Mouse (Mus musculus) embryonic fibroblast, embryonic 13.5 days (primary cell): Measurements from ENCODE around the gene Uba7. TPM values are rescaled to one million over a fixed set of nuclear protein-coding genes. Genes with fewer than 3 reads are reported as not detected.
A peak's percentile ranks its signal among the peaks of the same experiment; 100 is the strongest.

Source experiments
- H3K27ac ChIP-seq: 2 replicates; pipeline ENCODE4 v1.5.1; 2012; ENCODE audit warnings: low read length, control low read depth, inconsistent platforms; ENCODE audit not compliant: insufficient read depth
- H3K4me1 ChIP-seq: 2 replicates; pipeline ENCODE4 v1.6.1; 2011; ENCODE audit warnings: low read length; ENCODE audit not compliant: control insufficient read depth, insufficient read depth
- H3K4me3 ChIP-seq: 2 replicates; pipeline ENCODE4 v1.5.1; 2011; ENCODE audit warnings: mild to moderate bottlenecking, control low read depth, low read length; ENCODE audit not compliant: insufficient read depth
- CTCF ChIP-seq: IDR thresholded peaks from 2 replicates; pipeline ENCODE4 v1.5.1; 2011; ENCODE audit warnings: mild to moderate bottlenecking, control low read depth, low read length, moderate library complexity, borderline replicate concordance; ENCODE audit not compliant: insufficient read depth
- POLR2A ChIP-seq: IDR thresholded peaks from 2 replicates; pipeline ENCODE4 v1.6.1; 2011; ENCODE audit warnings: low read depth, mild to moderate bottlenecking, control low read depth, low read length, moderate library complexity
- polyA plus RNA-seq: library from polyadenylated mRNA; stranded (reverse); fragments of >200 nt; gene quantifications from 2 replicates; pipeline ENCODE4 v1.2.4, GENCODE M21; 2011; ENCODE audit warnings: low read depth; ENCODE audit not compliant: missing spikeins, insufficient read length

Gene Uba7
- polyA plus RNA-seq, 1 experiment = 27.3 TPM

DNA sequence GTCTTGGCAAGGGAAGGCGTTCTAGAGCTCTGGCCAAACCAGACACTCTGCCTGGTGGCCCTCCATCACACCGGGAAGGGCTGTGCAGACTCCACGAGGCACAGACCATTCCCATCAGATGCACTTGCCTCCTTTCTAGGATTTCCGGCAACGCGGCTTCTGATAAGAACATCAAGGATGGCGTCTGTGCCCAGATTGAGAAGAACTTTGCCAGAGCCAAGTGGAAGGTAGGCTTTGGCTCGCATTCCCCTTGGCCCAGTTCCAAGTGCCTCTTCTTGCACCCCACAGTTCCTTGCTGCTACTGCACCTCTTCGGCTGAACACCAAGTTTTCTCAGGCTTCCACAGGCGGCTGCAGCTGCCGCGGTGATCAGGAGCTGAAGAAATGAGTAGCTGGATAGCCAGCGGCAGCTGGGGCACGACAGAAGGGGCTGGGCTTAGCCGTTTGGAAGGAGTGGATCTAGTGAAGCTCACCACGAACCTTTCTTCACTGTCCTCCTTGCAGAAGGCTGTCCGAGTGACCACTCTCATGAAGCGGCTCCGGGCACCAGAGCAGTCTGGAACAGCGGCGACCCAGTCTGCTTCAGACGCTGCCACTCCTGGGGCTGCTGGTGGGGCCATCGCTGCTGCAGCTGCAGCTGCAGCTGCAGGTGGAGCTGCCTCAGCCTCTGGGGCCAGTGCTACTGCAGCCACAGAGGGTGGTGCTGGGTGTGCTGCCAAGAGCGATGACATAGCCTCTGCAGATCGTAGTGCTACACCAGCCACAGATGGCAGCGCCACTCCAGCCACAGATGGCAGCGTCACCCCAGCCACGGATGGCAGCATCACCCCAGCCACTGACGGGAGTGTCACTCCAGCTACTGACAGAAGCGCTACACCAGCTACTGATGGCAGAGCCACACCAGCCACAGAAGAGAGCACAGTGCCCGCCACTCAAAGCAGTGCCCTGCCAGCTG, 27.8 kb upstream of the Uba7 start:
- Histone ChIP-seq H3K4me1 (peaks cover 6% of the 10 kb centered on the region; the same call in 1 of the 2 replicates), H3K27ac (no peak overlapping the region), H3K4me3 (no peak overlapping the region)
- TF ChIP-seq CTCF (no peak), POLR2A (no peak)

DNA sequence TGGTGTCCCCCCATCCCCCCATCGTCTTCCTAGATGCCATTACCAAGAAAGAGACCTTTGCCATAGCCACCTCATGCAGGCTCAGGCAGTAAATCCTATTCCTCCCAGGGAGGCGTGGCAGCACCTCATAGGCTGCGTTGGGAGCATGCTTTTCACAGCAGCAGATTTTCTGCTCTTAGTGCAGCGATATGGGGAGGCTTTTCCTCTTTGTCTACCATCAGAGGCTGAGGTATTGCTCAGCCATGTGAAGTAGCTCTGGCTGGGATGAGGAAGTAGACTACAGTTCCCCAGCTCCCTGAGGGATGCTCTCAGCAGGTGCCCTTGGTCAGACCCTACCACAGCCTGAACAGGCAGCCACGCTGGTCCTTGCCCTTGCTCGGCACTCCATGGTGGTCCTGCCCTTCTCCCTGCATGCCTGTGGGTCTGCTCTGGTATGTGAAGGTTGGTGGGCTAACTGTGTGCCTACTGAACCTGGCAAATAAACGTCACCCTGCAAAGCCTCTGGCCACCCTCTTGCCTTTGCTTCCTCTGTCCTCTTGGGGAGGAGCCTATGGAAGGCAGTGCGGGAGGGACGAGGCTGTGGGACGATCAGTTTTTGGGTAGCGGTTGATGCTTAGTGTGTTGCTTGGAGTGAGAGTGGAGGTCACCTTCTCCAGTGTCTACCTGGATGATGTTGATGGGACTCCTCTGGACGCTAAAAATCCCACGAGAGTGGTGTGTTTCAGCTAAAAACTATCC, 26.0 kb upstream of the Uba7 start:
- TF ChIP-seq POLR2A = no peak
- H3K4me3 ChIP-seq = no peak overlapping the region
- H3K4me1 ChIP-seq = peaks cover 6% of the 10 kb centered on the region; the same call in 1 of the 2 replicates
- no peak overlapping the region for H3K27ac ChIP-seq

DNA sequence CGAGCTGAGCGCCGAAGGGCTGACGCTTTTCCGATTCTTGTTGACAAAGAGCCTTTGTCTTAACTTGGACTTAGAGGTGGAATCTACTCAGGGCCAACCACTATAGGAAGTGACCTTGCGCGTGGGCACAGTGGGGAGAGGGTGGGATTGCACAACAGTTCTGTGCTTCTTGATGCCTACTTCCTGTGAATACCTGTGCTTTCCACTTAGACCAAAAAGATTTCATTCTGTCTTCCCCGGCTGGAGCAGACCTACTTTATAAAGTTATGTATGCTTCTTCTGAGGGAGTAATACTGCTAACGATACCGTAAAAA, 25.4 kb upstream of the Uba7 start, which contains the start of gene Traip:
Traip (plus strand) TSS at position 215 of the 314 bp plus-strand sequence.
- TF ChIP-seq POLR2A (no peak), CTCF (no peak)
- Histone ChIP-seq H3K4me1 (peaks cover 6% of the 10 kb centered on the region; the same call in 1 of the 2 replicates), H3K27ac (peak within 1 kb of the TSS; percentile 10; the same call in 1 of the 2 replicates), H3K4me3 (peak within 1 kb of the TSS; percentile 80)

DNA sequence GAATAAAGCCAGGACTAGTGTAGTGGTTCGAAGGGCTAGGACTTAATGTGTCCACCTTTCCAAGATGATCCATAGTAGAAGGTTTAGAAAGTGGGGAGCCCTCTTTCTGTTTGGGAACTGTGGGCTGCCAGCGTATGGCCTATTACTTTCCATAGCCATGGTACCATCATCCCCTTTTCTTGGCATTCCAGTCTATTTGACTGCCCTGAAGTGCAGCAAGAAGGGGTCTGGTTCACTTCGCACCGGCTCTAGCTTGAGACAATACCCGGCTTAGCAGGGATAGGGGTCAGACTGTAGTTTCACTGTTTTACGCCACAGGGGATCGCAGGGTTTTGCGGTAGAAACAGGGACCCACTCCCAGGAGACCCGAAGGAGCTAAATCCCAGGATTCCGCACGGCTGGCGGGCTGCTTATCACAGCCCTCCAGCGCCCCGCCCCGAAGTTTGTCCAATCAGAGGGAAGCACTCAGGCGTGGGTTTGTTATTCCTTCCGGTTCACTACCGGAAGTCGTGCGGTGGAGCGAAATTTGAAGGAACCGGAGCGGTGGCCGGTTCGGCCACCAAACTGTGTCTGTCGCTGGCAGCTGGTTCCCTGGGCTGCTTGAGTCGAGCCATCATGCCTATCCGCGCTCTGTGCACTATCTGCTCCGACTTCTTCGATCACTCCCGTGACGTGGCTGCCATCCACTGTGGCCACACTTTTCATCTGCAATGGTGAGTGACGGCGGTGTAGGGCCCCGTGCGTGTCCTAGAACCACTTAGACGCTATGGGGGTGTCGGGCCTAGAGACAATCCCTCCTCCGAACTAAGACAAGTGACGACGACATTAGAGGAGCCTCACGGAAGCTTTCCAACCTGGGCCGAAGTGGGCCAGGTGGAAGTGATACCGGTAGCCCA, 24.6 kb upstream of the Uba7 start:
- peak overlapping the region; percentile 10; the same call in 1 of the 2 replicates for H3K27ac ChIP-seq
- H3K4me1 ChIP-seq = peaks cover 8% of the 10 kb centered on the region
- TF ChIP-seq POLR2A = peak; percentile 88
- no peak for TF ChIP-seq CTCF
- H3K4me3 ChIP-seq = peak overlapping the region; percentile 80

DNA sequence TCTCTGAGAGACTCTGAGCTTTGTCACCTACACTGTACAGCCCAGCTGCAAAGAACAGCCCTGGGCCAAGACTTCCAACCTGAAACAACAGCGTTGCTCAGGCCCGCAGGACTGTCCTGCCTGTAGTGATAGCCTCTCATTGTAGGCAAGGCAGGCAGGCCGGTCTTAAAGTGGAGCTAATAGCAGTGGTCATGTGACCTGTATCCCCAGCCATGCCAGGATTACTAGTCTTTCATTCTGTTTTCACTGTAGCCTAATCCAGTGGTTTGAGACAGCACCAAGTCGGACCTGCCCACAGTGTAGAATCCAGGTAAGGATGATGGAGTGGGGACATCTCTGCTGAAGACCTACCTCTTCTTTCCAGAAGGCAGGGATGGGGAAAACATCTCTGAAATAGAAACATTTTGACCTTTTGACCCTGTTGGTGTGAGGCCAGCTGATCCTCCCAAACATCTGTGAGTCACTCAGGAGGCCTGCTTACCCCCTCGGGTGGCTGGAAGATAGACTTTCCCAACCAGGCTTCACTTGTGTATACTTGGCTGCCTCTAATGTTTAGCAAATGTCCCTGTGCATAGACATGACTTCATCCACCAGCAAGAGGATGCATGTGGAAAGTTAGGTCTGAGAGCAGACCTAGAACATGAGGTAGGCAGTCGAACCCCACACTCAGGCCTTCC, 19.6 kb upstream of the Uba7 start:
- no peak overlapping the region for H3K4me3 ChIP-seq
- H3K27ac ChIP-seq = no peak overlapping the region
- no peak for TF ChIP-seq CTCF
- TF ChIP-seq POLR2A = no peak
- peaks cover 13% of the 10 kb centered on the region for H3K4me1 ChIP-seq

DNA sequence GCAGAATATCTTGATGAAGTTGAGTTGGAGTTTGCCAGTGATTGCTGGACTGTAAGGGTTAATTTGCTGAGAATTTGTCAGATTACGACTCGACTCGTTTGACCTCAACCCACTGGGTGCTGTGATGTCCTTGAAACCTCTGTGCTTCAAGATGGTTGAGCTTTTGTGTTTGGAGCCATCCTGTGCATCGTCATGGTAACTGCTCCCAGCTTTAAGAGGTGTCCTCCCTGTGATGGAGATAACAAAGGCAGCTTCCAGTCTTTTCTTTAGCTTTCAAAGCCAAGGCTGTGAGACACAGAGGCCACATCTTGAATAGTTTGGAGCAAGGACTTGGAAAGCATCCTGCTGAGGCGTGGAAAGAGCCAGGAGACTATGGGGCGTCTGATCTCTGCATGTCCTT, 18.2 kb upstream of the Uba7 start:
- H3K4me1 ChIP-seq = peaks cover 7% of the 10 kb centered on the region
- TF ChIP-seq POLR2A = no peak
- TF ChIP-seq CTCF = no peak
- H3K4me3 ChIP-seq = no peak overlapping the region
- H3K27ac ChIP-seq = no peak overlapping the region

DNA sequence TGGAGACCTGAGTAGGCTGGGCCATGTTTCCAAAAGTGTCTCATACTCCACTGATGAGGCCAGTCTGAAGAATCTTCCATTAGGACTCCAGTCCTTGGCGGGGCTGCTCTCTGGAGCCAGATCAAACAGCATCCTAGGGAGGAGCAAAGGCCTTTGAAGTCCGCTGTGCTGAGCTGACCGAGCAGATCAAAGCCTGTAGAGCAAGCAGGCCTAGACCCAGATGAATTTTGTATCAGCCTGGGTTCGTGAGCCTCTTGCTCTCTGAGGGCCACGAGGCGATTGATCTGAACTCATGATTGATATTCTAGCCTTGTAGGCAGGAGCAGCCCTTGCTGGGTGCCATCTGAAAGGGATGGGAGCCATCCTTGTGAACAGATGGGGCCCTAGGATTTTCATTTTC, 15.4 kb upstream of the Uba7 start:
- Histone ChIP-seq H3K4me3 (no peak overlapping the region), H3K27ac (no peak overlapping the region), H3K4me1 (peaks cover 7% of the 10 kb centered on the region)
- no peak for TF ChIP-seq POLR2A
- no peak for TF ChIP-seq CTCF

DNA sequence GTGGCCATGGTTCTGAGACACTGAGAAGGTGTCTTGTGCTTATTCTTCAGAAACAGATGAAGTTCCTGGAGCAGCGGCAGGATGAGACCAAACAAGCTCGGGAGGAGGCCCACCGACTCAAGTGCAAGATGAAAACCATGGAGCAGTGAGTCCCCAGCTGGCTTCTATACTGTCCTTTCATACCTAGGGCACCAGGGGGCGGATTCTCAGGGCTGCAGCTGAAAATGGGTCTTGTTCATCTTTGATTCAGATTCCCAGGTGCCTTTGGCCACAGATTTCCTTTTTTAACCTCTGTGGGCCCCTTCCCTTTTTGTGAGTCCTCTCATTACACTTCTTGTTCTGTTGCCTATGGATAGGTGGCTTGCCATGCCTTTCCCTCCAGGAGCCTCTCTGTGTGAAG, 14.4 kb upstream of the Uba7 start:
- TF ChIP-seq CTCF = no peak
- TF ChIP-seq POLR2A = no peak
- Histone ChIP-seq H3K4me1 (peaks cover 2% of the 10 kb centered on the region), H3K27ac (no peak overlapping the region)

DNA sequence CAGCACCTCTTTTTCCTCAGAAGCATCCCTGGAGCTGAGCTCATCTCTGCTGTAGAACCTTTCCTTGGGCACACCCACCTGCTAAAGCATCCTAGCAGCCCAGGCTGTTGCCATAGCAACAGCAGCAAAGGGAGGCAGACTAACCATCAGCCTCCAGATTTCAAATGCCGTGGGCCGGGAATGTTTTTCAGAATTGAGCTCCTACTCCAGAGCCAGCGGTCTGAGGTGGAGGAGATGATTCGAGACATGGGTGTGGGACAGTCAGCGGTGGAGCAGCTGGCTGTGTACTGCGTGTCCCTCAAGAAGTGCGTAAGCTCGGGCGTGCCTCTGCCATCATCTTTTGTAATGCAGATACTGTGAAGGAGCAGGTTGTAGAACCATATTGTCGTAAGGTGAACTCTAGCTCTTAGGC, 13.9 kb upstream of the Uba7 start:
- H3K27ac ChIP-seq = no peak overlapping the region
- no peaks in the 10 kb centered on the region for H3K4me1 ChIP-seq
- no peak for TF ChIP-seq POLR2A
- no peak for TF ChIP-seq CTCF
- H3K4me3 ChIP-seq = no peak overlapping the region

More for the DNA sequence above, 14.4 kb upstream of the Uba7 start:
- no peak overlapping the region for H3K4me3 ChIP-seq
